Mouse (Mus musculus): ENCODE measurements at regions not wholly inside any gene's neighbourhood (a gene's known extent, or its start where the extent isn't known, plus 50 kb on each side); places are given as distances from the start of the nearest gene placed in this dataset.

DNA sequence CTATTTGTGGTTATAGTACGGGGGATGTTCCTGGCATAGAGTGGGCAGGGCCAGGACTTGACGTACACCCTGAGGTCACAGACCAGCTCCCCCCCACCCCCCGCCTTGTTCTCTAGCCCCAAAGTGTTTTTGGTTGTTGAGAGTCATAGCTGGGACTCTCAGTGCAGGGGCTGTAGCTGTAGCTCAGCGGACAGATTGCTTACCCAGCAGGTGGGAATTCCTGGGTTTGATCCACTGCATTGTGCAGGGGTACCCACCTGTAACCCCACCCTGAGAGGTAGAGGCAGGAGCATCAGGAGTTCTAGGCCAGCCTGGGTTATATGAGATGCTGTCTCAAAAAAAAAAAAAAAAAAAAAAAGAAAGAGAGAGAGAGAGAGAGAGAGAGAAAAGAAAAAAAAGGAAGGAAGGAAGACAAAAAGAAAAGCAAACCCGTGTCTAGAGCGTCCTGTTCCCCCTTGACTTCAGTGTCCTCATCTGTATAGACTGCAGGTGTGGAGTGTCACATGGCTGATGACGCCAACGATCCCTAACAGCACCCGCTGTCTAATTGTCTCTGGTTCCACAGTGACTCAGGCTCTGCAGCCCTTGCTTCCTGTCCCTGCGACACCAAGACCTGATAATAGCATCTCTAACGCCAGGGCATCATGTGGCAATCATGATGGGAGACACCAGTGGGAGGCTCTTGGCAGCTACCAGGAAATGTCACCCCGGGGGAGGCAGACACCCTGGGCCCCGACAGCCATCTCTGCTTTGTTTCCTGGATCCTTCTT lies 102.0 kb upstream of the Vrk1 start:
- no peak overlapping the region for H3K4me2 ChIP-seq (replicated peaks; ENCODE audit: low read depth, low read length, severe bottlenecking)
- H3K36me3 ChIP-seq (ENCODE audit: control insufficient read depth, insufficient read depth, low read length), result no peaks in the 10 kb centered on the region
- TF ChIP-seq POLR2A (IDR thresholded peaks at IDR 0.05; ENCODE audit: borderline replicate concordance, extremely low read depth, insufficient read depth, insufficient read length), result no peak
- no peak overlapping the region for H3K9ac ChIP-seq (ENCODE audit: low read depth, low read length, severe bottlenecking)
- 59% methylated on average over 13 of the region's 13 CpGs for WGBS
- H3K27me3 ChIP-seq (ENCODE audit: control insufficient read depth, insufficient read depth, low read length), result no peaks in the 10 kb centered on the region
- no peak overlapping the region for H3K27ac ChIP-seq (replicated peaks; ENCODE audit: low read depth, low read length)
- no peaks in the 10 kb centered on the region for H3K9me3 ChIP-seq (ENCODE audit: control insufficient read depth, low read length)
- DNase-seq (ENCODE audit: low spot score), result no peak
- H3K4me1 ChIP-seq (ENCODE audit: control insufficient read depth, insufficient read depth, low read length), result peaks cover 6% of the 10 kb centered on the region; the same call in 1 of the 2 replicates
- no peak for ATAC-seq (ENCODE audit: low FRiP score, low read depth)
- H3K4me3 ChIP-seq (replicated peaks; ENCODE audit: low read length), result no peak overlapping the region

GRCm38 (mm10) chr12:105911556-105911955 lies 98.5 kb upstream of the Vrk1 start:
- Histone ChIP-seq H3K27me3 (ENCODE audit: control insufficient read depth, insufficient read depth, low read length) (no peaks in the 10 kb centered on the region), H3K9me3 (ENCODE audit: control insufficient read depth, low read length) (no peaks in the 10 kb centered on the region), H3K4me3 (replicated peaks; ENCODE audit: low read length) (no peak overlapping the region), H3K27ac (replicated peaks; ENCODE audit: low read depth, low read length) (no peak overlapping the region), H3K9ac (ENCODE audit: low read depth, low read length, severe bottlenecking) (no peak overlapping the region), H3K4me1 (ENCODE audit: control insufficient read depth, insufficient read depth, low read length) (peaks cover 6% of the 10 kb centered on the region; the same call in 1 of the 2 replicates), H3K4me2 (replicated peaks; ENCODE audit: low read depth, low read length, severe bottlenecking) (no peak overlapping the region), H3K36me3 (ENCODE audit: control insufficient read depth, insufficient read depth, low read length) (no peaks in the 10 kb centered on the region)
- WGBS, result 17% methylated on average over 9 of the region's 9 CpGs
- ATAC-seq (ENCODE audit: low FRiP score, low read depth) (peak; percentile 15; the same call in 1 of the 2 replicates), DNase-seq (ENCODE audit: low spot score) (peak; percentile 67)
- TF ChIP-seq POLR2A (IDR thresholded peaks at IDR 0.05; ENCODE audit: borderline replicate concordance, extremely low read depth, insufficient read depth, insufficient read length), result no peak

DNA sequence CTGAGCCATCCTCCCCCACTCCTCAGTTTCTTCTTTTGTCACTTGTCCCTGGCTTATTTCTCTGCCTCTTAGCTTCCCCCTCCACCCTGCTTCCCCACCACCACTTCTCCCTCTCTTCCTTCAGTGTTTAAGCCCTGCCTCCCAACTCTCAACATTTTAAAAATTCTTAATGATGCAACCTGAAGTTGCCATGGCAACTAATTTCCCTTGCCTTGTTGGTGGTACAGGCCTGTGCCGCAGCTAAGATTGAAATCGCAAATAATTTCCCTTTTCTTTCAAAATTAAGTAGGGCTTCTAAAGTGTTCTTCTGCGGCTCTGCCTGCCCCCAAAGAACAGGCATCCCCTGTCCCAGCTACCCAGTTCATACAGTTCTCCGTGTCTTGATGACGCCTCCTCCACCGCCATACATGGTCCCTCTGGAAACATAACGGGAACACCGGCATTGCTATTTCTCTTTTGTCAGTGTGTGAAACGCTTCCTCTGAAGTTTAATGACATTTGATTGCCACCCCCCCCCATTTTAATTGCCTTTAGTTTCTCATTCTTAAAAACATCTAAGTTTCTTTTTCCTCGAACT lies 92.6 kb upstream of the Vrk1 start:
- H3K27ac ChIP-seq (replicated peaks; ENCODE audit: low read depth, low read length), result no peak overlapping the region
- H3K4me3 ChIP-seq (replicated peaks; ENCODE audit: low read length), result no peak overlapping the region
- H3K36me3 ChIP-seq (ENCODE audit: control insufficient read depth, insufficient read depth, low read length), result no peaks in the 10 kb centered on the region
- 67% methylated on average over 10 of the region's 10 CpGs for WGBS
- DNase-seq (ENCODE audit: low spot score) (no peak), ATAC-seq (ENCODE audit: low FRiP score, low read depth) (no peak)
- no peaks in the 10 kb centered on the region for H3K4me1 ChIP-seq (ENCODE audit: control insufficient read depth, insufficient read depth, low read length)
- no peaks in the 10 kb centered on the region for H3K9me3 ChIP-seq (ENCODE audit: control insufficient read depth, low read length)
- H3K4me2 ChIP-seq (replicated peaks; ENCODE audit: low read depth, low read length, severe bottlenecking), result no peak overlapping the region
- TF ChIP-seq POLR2A (IDR thresholded peaks at IDR 0.05; ENCODE audit: borderline replicate concordance, extremely low read depth, insufficient read depth, insufficient read length), result no peak
- no peaks in the 10 kb centered on the region for H3K27me3 ChIP-seq (ENCODE audit: control insufficient read depth, insufficient read depth, low read length)
- H3K9ac ChIP-seq (ENCODE audit: low read depth, low read length, severe bottlenecking), result no peak overlapping the region

DNA sequence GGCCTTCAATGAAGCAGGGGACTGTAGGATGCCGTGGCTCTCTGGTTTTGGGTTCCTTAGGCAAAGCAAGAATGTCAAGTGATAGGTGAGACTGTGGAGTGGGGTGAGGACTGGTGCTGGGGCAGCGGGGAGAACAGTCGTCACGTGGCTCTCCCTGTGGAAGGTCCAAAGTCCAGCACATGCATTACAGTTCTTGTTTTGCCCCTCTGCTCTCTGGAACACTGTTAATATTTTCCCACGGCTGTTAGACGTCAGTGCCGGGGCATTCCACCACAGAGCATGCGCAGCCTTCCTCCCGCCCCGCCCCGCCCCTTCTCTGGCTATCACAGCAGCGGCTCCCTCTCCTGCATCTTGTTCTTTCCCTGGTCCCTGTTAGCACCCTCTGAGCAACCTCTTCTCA lies 91.3 kb upstream of the Vrk1 start:
- no peak for TF ChIP-seq POLR2A (IDR thresholded peaks at IDR 0.05; ENCODE audit: borderline replicate concordance, extremely low read depth, insufficient read depth, insufficient read length)
- Histone ChIP-seq H3K9ac (ENCODE audit: low read depth, low read length, severe bottlenecking) (no peak overlapping the region), H3K9me3 (ENCODE audit: control insufficient read depth, low read length) (no peaks in the 10 kb centered on the region), H3K36me3 (ENCODE audit: control insufficient read depth, insufficient read depth, low read length) (no peaks in the 10 kb centered on the region), H3K27ac (replicated peaks; ENCODE audit: low read depth, low read length) (no peak overlapping the region), H3K4me1 (ENCODE audit: control insufficient read depth, insufficient read depth, low read length) (no peaks in the 10 kb centered on the region), H3K4me3 (replicated peaks; ENCODE audit: low read length) (no peak overlapping the region), H3K4me2 (replicated peaks; ENCODE audit: low read depth, low read length, severe bottlenecking) (no peak overlapping the region), H3K27me3 (ENCODE audit: control insufficient read depth, insufficient read depth, low read length) (no peaks in the 10 kb centered on the region)
- 72% methylated on average over 7 of the region's 12 CpGs for WGBS
- DNase-seq (ENCODE audit: low spot score) (no peak), ATAC-seq (ENCODE audit: low FRiP score, low read depth) (no peak)

DNA sequence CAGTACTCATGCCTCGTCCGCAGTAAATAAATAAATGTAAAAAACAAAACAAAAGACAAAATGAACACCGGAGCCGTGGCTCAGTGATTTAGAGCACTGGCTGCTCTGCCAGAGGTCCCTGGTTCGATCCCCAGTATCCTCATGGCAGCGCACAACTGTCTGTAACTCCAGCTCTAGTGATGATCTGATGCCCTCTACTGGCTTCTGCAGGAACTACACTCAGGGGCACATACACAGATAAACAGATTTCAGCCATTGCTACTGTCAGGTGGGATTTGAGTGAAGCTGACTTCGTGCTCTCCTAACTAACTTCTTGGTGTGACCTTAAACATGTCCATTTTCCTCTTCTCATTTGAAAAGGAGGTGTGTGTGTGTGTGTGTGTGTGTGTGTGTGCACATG lies 82.8 kb upstream of the Vrk1 start:
- H3K36me3 ChIP-seq (ENCODE audit: control insufficient read depth, insufficient read depth, low read length), result no peaks in the 10 kb centered on the region
- H3K9me3 ChIP-seq (ENCODE audit: control insufficient read depth, low read length), result no peaks in the 10 kb centered on the region
- H3K27ac ChIP-seq (replicated peaks; ENCODE audit: low read depth, low read length), result no peak overlapping the region
- H3K9ac ChIP-seq (ENCODE audit: low read depth, low read length, severe bottlenecking), result no peak overlapping the region
- no peaks in the 10 kb centered on the region for H3K27me3 ChIP-seq (ENCODE audit: control insufficient read depth, insufficient read depth, low read length)
- H3K4me3 ChIP-seq (replicated peaks; ENCODE audit: low read length), result no peak overlapping the region
- H3K4me1 ChIP-seq (ENCODE audit: control insufficient read depth, insufficient read depth, low read length), result no peaks in the 10 kb centered on the region
- ATAC-seq (ENCODE audit: low FRiP score, low read depth) (no peak), DNase-seq (ENCODE audit: low spot score) (no peak)
- no peak overlapping the region for H3K4me2 ChIP-seq (replicated peaks; ENCODE audit: low read depth, low read length, severe bottlenecking)
- 95% methylated on average over 7 of the region's 7 CpGs for WGBS
- TF ChIP-seq POLR2A (IDR thresholded peaks at IDR 0.05; ENCODE audit: borderline replicate concordance, extremely low read depth, insufficient read depth, insufficient read length), result no peak

Data from limb, embryonic 14.5 days (tissue).